Mouse (Mus musculus): Measurements from ENCODE around the gene Aadacl2.

Aadacl2 gene

GRCm38 (mm10) chr3:60006443-60006842 is at the start of gene Aadacl2:
Gene Aadacl2, plus strand, starts transcription at chr3:60006743.
- DNase-seq (ENCODE audit: low spot score) = no peak

DNA sequence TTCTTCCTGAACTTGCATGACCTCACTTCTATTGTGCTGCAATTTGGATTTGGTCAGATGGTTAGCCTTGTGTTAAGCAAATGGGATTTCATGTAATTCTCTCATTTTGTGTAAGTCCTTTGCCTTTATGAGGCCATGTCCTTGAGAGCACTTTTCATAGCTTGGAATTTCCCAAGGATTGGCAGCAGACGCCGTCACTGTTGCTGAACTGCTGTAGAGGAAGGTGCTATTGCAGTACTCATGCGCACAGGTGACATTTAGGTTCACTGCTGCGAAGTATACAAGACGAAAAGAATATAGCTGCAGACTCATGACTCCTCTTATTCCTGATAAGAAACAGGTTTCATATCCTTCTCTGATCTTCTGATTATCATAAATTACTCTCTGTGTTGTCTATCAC is 35.7 kb upstream of the Aadacl2 start:
- no peak for DNase-seq (ENCODE audit: low spot score)

- no peak for DNase-seq (ENCODE audit: low spot score)
Observed at GRCm38 (mm10) chr3:59974591-59974990, 32.0 kb upstream of the Aadacl2 start.

GRCm38 (mm10) chr3:60003622-60004021 is 2.9 kb upstream of the Aadacl2 start:
- DNase-seq (ENCODE audit: low spot score) = no peak

- DNase-seq (ENCODE audit: low spot score) = no peak
Observed at GRCm38 (mm10) chr3:60025417-60025816, 18.9 kb downstream of the Aadacl2 start, which contains the start of gene Aadac. Gene Aadac, plus strand, starts transcription at chr3:60025717.

DNA sequence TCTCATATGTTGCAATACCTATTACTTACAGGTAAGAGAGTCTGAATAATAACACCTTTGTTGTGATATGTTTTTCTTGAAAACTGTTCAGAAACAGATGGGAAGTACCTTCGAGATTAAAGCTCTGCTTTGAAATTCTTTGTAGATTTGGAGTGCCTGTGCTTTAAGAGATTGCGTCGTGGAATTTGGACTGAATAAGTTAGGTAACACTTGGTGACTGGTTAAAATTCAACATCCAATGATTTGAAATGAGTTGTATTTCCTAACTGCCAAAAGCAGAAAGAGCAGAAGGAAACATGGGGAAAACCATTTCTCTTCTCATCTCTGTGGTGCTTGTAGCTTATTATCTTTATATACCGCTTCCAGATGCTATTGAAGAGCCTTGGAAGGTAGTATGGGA is 25.0 kb downstream of the Aadacl2 start:
- DNase-seq (ENCODE audit: low spot score) = no peak

GRCm38 (mm10) chr3:60046221-60046913 is 39.8 kb downstream of the Aadacl2 start:
- DNase-seq (ENCODE audit: low spot score) = no peak

GRCm38 (mm10) chr3:60053231-60053927 is 46.8 kb downstream of the Aadacl2 start:
- DNase-seq (ENCODE audit: low spot score) = no peak

DNA sequence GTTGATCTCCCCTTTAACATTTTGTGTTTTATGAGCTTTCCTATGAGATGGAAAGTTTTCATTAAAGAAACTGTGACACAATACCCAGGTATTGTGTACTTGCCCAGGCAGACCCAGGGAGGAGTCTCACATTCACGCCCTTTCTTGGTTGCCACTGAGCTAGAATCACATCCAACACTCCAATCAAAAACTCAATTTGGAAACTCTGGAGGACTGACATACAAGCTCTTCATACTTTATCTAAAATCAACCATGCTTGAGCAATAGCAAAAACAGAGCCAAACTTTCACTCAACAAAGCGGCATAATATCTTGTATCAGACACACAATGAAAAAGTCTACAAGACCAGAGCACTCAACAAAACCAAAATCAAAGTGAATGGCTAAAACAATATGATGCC is 47.4 kb downstream of the Aadacl2 start:
- no peak for DNase-seq (ENCODE audit: low spot score)

GRCm38 (mm10) chr3:60056451-60056850 is 49.9 kb downstream of the Aadacl2 start:
- no peak for DNase-seq (ENCODE audit: low spot score)

DNA sequence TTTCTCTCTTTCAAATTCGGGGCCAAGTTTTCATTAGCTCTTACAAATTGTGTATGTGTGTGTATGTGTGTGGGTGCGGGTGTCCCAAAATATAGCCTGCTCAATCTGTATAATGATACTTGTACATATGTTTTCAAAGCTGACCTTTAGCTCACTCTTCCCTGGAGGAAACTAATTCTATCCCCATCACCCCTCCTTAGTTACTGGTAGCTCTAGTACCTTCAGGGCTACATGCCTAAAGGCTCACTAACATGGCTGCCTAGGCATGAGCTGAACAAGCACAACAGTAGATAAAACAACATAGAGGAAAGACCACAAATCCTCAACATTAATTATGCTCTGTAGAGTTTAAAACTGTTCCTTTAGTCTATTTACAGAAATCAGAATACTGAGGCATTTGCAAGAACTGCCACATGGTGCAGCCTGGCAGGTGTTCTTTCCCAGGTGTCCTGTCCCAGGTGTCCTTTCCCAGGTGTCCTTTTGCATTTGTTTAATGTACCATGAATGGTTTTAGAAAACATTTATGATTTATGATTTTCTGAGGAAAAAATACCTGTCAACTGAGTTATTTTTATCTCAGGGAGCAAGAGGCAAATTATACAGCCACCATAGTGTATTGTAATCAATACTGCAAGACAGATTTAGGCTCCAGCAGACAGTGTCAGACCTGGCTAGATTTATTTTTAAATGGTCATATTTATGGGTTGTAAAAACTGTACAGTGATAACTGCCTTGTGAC is 50.7 kb downstream of the Aadacl2 start:
- no peak for DNase-seq (ENCODE audit: low spot score)

DNA sequence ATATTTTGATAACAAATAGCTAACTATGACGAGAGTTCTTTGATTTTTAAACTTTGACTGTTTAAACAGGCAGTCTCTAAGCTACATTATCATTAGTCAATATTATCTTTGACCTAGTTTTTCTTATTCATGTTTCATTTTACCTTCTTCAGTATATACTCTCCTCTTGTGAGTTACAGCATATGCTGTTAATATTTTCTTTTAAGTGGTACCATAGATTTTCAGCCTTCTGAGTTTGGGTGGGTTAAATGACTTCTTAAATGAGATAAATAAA is 51.2 kb downstream of the Aadacl2 start:
- no peak for DNase-seq (ENCODE audit: low spot score)

Measured in T-cell, adult 2 months (primary cell).